Mouse (Mus musculus) bone marrow, adult 2 months (tissue): ENCODE data around the gene Htr3a.

ENCODE experiments used
- CTCF ChIP-seq: fragments of 200-500 bp; IDR thresholded peaks from 2 replicates; pipeline ENCODE4 v1.5.1; 2011; ENCODE audit warnings: low read length, control low read depth; ENCODE audit not compliant: control insufficient read depth, insufficient read depth
- POLR2A ChIP-seq: fragments of 200-500 bp; IDR thresholded peaks from 2 replicates; pipeline ENCODE4 v1.6.1; 2011; ENCODE audit warnings: low read depth, mild to moderate bottlenecking, control low read depth, low read length, borderline replicate concordance; ENCODE audit not compliant: control insufficient read depth

DNA sequence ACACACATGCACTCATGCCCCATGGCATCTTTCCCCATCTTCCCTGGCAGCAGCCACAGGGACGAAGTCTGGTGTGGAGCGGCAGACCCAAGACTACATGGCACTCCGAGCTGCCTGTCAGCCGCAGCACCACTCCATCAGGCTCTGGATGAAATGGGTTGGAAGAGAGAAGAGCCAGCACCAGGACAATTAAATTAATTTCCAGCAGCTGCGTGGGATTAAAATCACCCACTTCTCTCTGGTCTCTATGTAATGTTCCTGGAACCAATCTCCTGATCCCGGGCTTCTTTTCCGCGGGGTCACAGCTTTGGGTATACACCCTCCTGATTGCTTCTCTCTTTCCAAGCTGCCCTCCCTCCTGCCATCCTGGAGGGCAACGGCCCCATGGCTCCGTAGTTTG, 49.4 kb downstream of the Htr3a start:
- TF ChIP-seq CTCF (no peak), POLR2A (no peak)
